Mouse (Mus musculus) adrenal gland, postnatal 25 days (tissue): ENCODE results near the gene Nhlrc1. TPM values are rescaled to one million over a fixed set of nuclear protein-coding genes. Genes with fewer than 3 reads are reported as not detected.

ENCODE experiments used
- DNase-seq: peaks from one replicate; pipeline ENCODE4 v3.0.0; 2021; ENCODE audit warnings: mixed read lengths
- long read RNA-seq: library from polyadenylated mRNA; stranded (forward); transcript quantifications from one replicate; pipeline ENCODE4 v2.0.0, GENCODE M21; 2021
- total RNA-seq: library from RNA; stranded (reverse); gene quantifications from 2 replicates; pipeline ENCODE4 v1.2.3, GENCODE M21; 2021

The Nhlrc1 gene
- total RNA-seq: 5.8 and 6.0 TPM in 2 replicates
- long read RNA-seq, transcript Nhlrc1-201 (1 exons, 2,294 nt): major isoform, 25 of 25 reads
- long read RNA-seq, partial matches to known transcripts: 0 of 25 reads
- long read RNA-seq, other reads (novel, unspliced or antisense): 0 of 25 reads

GRCm38 (mm10) chr13:47014334-47015194 lies at the start of gene Nhlrc1:
TSS of gene Nhlrc1 (minus strand) at chr13:47014850.
- peak; percentile 82 for DNase-seq

DNA sequence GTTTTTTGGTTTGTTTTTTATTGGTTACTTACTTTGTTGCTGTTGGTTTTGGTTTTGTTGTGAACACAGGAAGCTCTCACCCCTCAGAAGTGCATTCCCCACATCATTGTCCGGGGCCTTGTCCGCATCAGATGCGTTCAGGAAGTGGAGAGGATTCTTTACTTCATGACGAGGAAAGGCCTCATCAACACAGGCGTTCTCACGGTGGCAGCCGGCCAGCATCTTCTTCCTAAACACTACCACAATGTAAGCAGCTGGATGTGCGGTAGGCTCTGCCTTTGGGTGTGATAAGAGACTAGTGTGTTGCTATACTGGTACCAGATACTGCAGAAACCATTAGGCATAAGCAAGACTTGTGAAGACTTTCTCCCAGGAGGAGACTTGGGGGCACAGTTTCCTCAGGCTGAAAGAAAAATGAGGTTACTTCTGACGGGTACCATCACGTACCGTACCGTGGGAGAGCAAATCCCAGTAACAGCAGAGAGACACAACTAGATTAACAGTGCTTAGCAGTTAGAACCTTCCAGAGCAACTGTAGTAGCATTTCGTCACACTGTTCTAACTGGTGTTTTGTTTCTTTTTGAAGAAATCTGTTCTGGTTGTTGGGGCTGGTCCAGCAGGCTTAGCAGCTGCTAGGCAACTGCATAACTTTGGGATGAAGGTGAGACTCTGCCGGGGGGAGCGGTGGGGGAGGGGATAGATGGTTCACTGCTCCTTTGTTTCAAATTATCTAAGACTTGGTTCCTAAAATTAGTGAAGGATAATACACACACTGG lies 49.5 kb upstream of the Nhlrc1 start:
- DNase-seq: no peak

DNA sequence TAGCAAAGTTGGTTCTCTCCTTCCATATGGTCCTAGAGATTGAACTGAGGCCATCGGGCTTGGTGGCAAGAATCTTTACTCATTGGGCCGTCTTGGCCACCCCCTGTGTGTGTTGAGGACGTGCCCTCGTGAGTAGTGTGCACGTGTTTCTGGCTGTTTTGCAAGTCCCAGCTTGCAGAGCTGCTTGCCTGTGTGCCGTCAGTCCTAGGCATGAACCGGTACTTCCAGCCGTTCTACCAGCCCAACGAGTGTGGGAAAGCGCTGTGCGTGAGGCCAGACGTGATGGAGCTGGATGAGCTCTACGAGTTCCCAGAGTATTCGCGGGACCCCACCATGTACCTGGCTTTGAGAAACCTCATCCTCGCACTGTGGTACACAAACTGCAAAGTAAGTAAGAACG lies 48.1 kb upstream of the Nhlrc1 start:
- no peak for DNase-seq

GRCm38 (mm10) chr13:47056781-47057180 lies 42.1 kb upstream of the Nhlrc1 start:
- no peak for DNase-seq

- no peak for DNase-seq
Observed at GRCm38 (mm10) chr13:47056126-47056525, 41.5 kb upstream of the Nhlrc1 start.

GRCm38 (mm10) chr13:47053971-47054370 lies 39.3 kb upstream of the Nhlrc1 start:
- no peak for DNase-seq

- DNase-seq: no peak
Observed at GRCm38 (mm10) chr13:47050009-47050408, 35.4 kb upstream of the Nhlrc1 start.

GRCm38 (mm10) chr13:47047996-47048395 lies 33.3 kb upstream of the Nhlrc1 start:
- DNase-seq: no peak

DNA sequence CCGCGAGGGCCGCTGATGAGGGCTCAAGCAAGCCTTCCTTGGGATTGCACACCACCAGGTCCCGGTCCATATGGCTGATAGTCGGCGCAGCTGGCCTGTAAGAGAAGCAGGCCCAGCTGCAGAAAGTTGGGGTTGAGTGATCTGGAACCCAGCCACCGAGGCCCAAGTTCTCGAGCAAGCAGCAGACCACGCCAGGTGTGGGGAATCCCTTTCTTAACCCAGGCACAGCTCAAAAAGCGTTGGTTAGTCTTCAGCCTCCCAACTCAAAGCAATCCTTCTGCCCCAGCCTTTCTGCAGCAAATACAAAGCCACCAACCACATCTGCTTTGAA lies 29.9 kb upstream of the Nhlrc1 start, which contains the start of gene Tpmt:
Tpmt (minus strand) TSS at position 121 of the 331 bp plus-strand sequence.
- DNase-seq: peak; percentile 7

GRCm38 (mm10) chr13:47043833-47044616 lies 29.4 kb upstream of the Nhlrc1 start:
- no peak for DNase-seq

DNA sequence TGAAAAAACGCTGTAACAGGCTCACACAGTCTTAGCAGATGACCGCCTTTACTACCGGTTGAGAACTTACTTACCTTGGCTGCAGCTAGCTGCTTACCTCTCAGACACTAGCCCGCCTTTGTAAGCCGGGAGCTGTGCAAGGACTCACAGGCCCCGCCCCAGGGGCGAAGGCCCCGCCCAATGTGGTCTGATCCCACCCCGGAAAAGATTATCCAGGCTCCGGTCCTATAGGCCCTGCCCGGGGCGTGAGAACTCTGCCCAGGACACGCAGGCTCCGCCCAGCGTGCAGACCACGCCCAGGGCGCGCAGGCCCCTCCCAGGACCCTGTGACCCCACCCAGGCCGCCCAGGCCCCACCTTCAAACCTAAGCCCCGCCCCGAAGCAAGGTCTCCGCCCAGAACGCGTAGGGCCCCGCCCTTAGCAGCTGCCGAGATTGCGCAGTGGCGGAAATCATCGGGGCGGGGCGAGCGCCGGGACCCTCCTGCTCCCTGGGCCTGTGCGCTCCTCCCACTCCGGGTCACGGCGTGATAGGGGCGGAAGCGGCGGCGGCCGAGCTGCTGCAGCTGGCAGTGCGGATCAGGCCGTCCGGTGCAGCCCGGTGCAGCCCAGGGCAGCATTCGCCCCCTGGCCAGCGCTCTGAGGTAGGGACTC lies 28.5 kb upstream of the Nhlrc1 start, which contains the start of gene Kdm1b:
Kdm1b (plus strand) TSS at position 470 of the 651 bp plus-strand sequence.
- peak; percentile 99 for DNase-seq

- DNase-seq: no peak
Observed at GRCm38 (mm10) chr13:47042024-47042633, 27.5 kb upstream of the Nhlrc1 start.

- DNase-seq: no peak
Observed at GRCm38 (mm10) chr13:47040061-47040460, 25.4 kb upstream of the Nhlrc1 start.

DNA sequence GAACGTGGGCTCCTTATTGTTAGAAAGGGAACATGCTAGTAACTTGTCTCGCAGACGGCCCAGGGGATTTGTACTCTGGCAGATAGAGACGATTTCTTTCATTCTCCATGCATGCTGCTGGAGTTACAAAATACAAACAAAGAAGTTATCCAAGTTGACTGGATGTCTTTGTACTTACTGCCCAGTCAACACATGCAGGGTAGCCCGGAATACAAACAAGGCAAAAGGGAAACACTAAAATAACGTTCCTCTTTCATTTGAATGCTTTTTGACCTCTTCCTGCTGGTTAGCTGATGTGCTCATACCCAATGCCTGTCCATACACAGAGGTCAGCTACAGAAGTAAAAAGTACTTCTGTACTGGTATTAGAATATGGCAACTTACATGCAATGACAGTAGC lies 23.3 kb upstream of the Nhlrc1 start:
- DNase-seq: no peak

- DNase-seq: no peak
Observed at GRCm38 (mm10) chr13:47033602-47034001, 19.0 kb upstream of the Nhlrc1 start.

DNA sequence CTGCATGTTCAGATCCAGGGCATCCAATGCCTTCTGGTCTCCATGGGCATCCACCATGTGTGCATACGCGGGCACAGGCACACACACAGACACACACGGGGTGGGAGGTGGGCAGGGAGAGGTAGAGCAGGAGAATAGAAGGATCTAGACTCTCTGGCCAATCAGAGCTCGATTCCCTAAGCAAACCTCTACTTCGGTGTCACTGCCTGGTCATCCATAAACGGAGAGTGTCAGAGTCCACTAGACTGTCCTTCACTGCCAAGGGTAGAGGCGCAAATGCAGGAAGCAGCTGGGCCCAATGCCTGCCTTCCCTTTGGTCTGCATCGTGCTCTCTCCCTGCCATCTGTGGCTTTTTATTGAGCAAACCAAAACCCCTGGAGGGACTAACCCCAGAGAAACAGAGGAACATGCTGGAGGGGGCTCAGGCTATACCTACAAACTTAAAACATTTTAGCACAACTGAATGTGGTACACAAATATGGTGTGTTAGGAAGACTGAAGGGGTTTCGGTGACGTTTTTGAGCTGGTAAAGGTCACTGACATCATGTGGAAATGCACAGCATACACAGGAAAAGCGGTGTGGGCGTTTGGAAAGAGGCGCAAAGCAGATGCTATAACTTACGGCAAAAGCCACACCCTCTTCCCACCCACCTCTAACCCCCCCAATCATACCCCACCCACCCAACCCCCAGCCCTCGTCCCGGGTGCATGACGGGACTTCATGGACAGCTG lies 15.9 kb upstream of the Nhlrc1 start:
- no peak for DNase-seq

DNA sequence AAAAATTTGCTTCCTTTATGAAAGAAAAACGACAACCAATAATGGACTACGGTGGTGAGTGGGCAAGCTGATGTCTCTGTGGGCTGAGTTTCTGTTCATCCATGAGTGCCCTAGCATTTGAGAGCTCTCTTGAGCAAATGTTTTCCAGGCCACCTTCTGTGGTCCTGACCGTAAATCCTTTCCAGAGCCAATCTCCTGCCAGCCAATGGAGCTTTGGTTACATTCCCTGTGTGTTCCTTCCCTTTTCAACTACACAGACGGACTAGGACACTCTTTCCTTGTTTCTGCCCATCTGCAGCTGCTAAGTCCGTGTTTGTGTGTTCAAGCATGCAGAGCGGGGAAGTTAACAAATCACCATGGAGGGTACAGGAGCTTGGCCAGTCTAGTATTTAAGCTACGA lies 6.1 kb upstream of the Nhlrc1 start:
- no peak for DNase-seq

DNA sequence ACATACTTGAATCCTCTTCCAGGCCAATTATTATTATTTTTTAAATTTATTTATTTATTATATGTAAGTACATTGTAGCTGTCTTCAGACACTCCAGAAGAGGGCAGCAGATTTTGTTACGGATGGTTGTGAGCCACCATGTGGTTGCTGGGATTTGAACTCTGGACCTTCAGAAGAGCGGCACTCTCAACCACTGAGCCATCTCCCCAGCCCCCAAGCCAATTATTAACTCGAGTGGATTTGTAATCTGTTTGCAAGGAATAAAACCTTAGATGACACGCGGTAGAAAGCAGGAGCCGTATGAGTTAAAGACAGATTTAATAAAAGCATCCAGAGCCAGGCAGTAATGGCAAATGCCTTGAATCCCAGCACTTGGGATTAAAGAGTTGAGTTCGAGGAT lies 5.1 kb upstream of the Nhlrc1 start:
- DNase-seq: no peak

GRCm38 (mm10) chr13:47017259-47017658 lies 2.6 kb upstream of the Nhlrc1 start:
- peak; percentile 50 for DNase-seq

GRCm38 (mm10) chr13:47015195-47015501 lies 498 bp upstream of the Nhlrc1 start:
- no peak for DNase-seq

DNA sequence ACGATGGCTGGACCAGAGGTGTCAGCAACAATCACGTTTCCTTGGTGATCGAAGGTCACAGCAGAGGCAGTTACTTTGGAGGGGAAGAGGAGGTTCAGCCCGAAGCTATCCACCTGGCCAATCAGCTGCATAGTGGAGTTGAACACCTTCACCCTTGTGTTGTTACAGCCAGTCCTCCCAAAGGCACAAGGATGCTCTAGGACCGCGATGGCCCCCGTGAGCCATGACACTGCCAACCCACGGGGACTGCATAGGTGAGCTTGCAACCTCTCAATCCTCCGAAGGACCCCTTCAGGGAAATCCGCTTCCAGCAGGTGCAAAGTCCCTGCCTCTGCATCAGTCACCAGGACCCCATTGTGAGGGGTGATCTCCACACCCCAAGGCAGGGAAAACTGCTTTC lies 910 bp downstream of the Nhlrc1 start:
- DNase-seq: no peak
